Mouse (Mus musculus) adrenal gland, postnatal 0 days (tissue): ENCODE data around the gene Gm28171. TPM values are rescaled to one million over a fixed set of nuclear protein-coding genes. Genes with fewer than 3 reads are reported as not detected.

Source experiments
- polyA plus RNA-seq: library from polyadenylated mRNA; unstranded; fragments of >200 nt; fragmentation: Nextera tagmentation; extraction: Ambion mirVana; gene quantifications from 2 replicates; pipeline ENCODE4 v1.2.1, GENCODE M21; 2015

The Gm28171 gene
- not detected in 2 replicates for polyA plus RNA-seq

GRCm38 (mm10) chrY:5793095-5793494, at the start of gene Gm28171:
Gm28171 (plus strand) TSS chrY:5793395.

Other genes starting within 250 kb of the Gm28171 start
- not detected in 2 replicates for gene Gm21854, start 136.4 kb upstream of the Gm28171 start, polyA plus RNA-seq
- gene Gm20914, start 67.4 kb upstream of the Gm28171 start, polyA plus RNA-seq = not detected in 2 replicates
- not detected in 2 replicates for gene Gm21778, start 149.1 kb downstream of the Gm28171 start, polyA plus RNA-seq